Mouse (Mus musculus) spleen, adult 2 months (tissue): ENCODE results near the gene Serpina16.

Experiments
- CTCF ChIP-seq: fragments of 200-500 bp; IDR thresholded peaks from 2 replicates; pipeline ENCODE4 v1.5.1; 2011; ENCODE audit warnings: mild to moderate bottlenecking, inconsistent platforms; ENCODE audit not compliant: insufficient read depth, insufficient read length, insufficient replicate concordance; ENCODE audit errors: extremely low read depth
- POLR2A ChIP-seq: fragments of 200-500 bp; IDR thresholded peaks from 2 replicates; pipeline ENCODE4 v1.6.1; 2011; ENCODE audit warnings: low read depth, low read length, inconsistent platforms

DNA sequence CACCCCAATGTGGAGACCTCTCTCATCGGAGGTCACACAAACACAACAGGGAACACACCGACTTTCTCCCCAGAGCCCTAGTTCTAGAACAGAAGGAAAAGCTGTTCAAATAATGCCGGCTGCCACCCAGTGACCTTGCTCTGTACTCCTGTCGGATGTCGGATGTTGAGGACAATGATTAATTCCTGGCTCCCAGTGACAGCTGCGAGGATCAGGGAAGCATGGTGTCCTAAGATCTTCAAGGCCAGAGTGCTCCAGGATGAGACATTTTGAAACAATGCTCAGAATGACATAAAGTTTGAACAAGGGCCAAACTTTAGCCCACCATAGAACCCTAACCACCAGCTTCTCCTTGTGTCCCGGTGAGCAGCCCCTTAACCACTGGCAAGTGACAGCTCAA is 11.1 kb upstream of the Serpina16 start:
- TF ChIP-seq POLR2A = no peak
- TF ChIP-seq CTCF = no peak
